Mouse (Mus musculus) midbrain, embryonic 13.5 days (tissue): ENCODE measurements around the gene Rnf151. TPM values are rescaled to one million over a fixed set of nuclear protein-coding genes. Genes with fewer than 3 reads are reported as not detected.
"Not testable (repeated sequence)": the region's sequence is repeated elsewhere in the genome, so short reads cannot be mapped to it uniquely, and the experiment has no call there.

Experiments
- ATAC-seq: fragments of 200-750 bp; cut with Nextera tagmentation; 2 replicates; pipeline ENCODE4 v1.8.0; 2017; ENCODE audit warnings: mild to moderate bottlenecking, moderate TSS enrichment, moderate library complexity
- H3K27ac ChIP-seq: fragments of 300-500 bp; sonication (generic); 2 replicates; pipeline ENCODE4 v1.5.1; 2015; ENCODE audit warnings: inconsistent platforms, mild to moderate bottlenecking, moderate library complexity
- H3K27me3 ChIP-seq: fragments of 300-500 bp; sonication (generic); 2 replicates; pipeline ENCODE4 v1.6.1; 2015; ENCODE audit warnings: mild to moderate bottlenecking, inconsistent platforms
- H3K36me3 ChIP-seq: fragments of 300-500 bp; sonication (generic); 2 replicates; pipeline ENCODE4 v1.6.1; 2015; ENCODE audit warnings: mild to moderate bottlenecking, inconsistent platforms
- H3K4me1 ChIP-seq: fragments of 300-500 bp; sonication (generic); replicated peaks from 2 replicates; pipeline ENCODE4 v1.6.1; 2015; ENCODE audit warnings: inconsistent platforms
- H3K4me2 ChIP-seq: fragments of 300-500 bp; sonication (generic); replicated peaks from 2 replicates; pipeline ENCODE4 v1.6.1; 2015; ENCODE audit warnings: moderate library complexity, mild to moderate bottlenecking, inconsistent platforms
- H3K4me3 ChIP-seq: fragments of 300-500 bp; sonication (generic); replicated peaks from 2 replicates; pipeline ENCODE4 v1.5.1; 2015; ENCODE audit warnings: mild to moderate bottlenecking, inconsistent platforms
- H3K9ac ChIP-seq: fragments of 300-500 bp; sonication (generic); replicated peaks from 2 replicates; pipeline ENCODE4 v1.6.1; 2015; ENCODE audit warnings: mild to moderate bottlenecking, inconsistent platforms
- H3K9me3 ChIP-seq: fragments of 300-500 bp; sonication (generic); 2 replicates; pipeline ENCODE4 v1.6.1; 2016; ENCODE audit warnings: mild to moderate bottlenecking, inconsistent platforms
- WGBS: fragments of 180-500 bp; shearing (Covaris S2); methylation state at CpG from one replicate; pipeline ENCODE4 v1.1.7; 2015; 5-methylcytosine and 5-hydroxymethylcytosine counted together
- polyA plus RNA-seq: library from polyadenylated mRNA; unstranded; fragments of >200 nt; fragmentation: Nextera tagmentation; extraction: Ambion mirVana; gene quantifications from 2 replicates; pipeline ENCODE4 v1.2.1, GENCODE M21; 2015

Gene Rnf151
- polyA plus RNA-seq, 1 experiment from 2014 or later: not detected

DNA sequence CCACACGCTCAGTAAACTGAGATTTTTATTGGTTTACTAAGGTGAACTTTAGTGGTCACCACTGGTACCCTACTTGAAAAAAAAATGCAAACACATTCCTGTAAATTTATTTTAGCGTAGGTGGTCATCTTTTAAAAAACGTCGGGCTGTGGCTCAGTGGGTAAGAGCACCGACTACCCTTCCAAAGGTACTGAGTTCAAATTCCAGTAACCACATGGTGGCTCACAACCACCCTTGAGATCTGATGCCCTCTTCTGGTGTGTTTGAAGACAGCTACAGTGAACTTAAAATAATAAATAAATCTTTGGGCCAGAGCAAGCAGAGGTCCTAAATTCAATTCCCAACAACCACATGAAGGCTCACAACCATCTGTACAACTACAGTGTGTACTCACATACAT is 1.1 kb upstream of the Rnf151 start:
- H3K9me3 ChIP-seq, ATAC-seq, H3K27me3 ChIP-seq, H3K27ac ChIP-seq: not testable (repeated sequence)
- peak overlapping the region; percentile 88 for H3K4me3 ChIP-seq
- peak overlapping the region; percentile 82 for H3K4me2 ChIP-seq
- H3K4me1 ChIP-seq: peaks cover 41% of the 10 kb centered on the region
- peaks cover 37% of the 10 kb centered on the region for H3K36me3 ChIP-seq
- peak overlapping the region; percentile 92 for H3K9ac ChIP-seq
- 67% methylated on average over 5 of the region's 5 CpGs for WGBS

- no peak overlapping the region; the same call in 1 of the 2 replicates for H3K9ac ChIP-seq
- 93% methylated on average over 15 of the region's 15 CpGs for WGBS
- H3K4me2 ChIP-seq: no peak overlapping the region
- no peaks in the 10 kb centered on the region for H3K27me3 ChIP-seq
- H3K27ac ChIP-seq: no peak overlapping the region
- no peaks in the 10 kb centered on the region for H3K9me3 ChIP-seq
- H3K36me3 ChIP-seq: peaks cover 22% of the 10 kb centered on the region
- no peak for ATAC-seq
- H3K4me3 ChIP-seq: no peak overlapping the region
- H3K4me1 ChIP-seq: peaks cover 14% of the 10 kb centered on the region
Measured at GRCm38 (mm10) chr17:24716166-24716682, 1.6 kb downstream of the Rnf151 start.

- WGBS: 19% methylated on average over 6 of the region's 6 CpGs
- H3K27me3 ChIP-seq: no peaks in the 10 kb centered on the region
- no peak for ATAC-seq
Measured at GRCm38 (mm10) chr17:24715556-24715955, 2.3 kb downstream of the Rnf151 start.

GRCm38 (mm10) chr17:24708646-24709045 is 9.2 kb downstream of the Rnf151 start:
- Histone ChIP-seq H3K27me3 (no peaks in the 10 kb centered on the region), H3K4me3 (no peak overlapping the region), H3K9ac (no peak overlapping the region), H3K4me1 (peaks cover 19% of the 10 kb centered on the region), H3K9me3 (no peaks in the 10 kb centered on the region), H3K27ac (no peak overlapping the region), H3K4me2 (peak overlapping the region; percentile 89; the same call in 1 of the 2 replicates), H3K36me3 (peaks cover 20% of the 10 kb centered on the region)
- WGBS: 36% methylated on average over 2 of the region's 2 CpGs
- no peak for ATAC-seq

More at GRCm38 (mm10) chr17:24715556-24715955, 2.3 kb downstream of the Rnf151 start:
- Histone ChIP-seq H3K9me3 (no peaks in the 10 kb centered on the region), H3K4me2 (no peak overlapping the region), H3K9ac (no peak overlapping the region), H3K4me1 (peaks cover 9% of the 10 kb centered on the region), H3K27ac (no peak overlapping the region), H3K4me3 (no peak overlapping the region), H3K36me3 (peaks cover 21% of the 10 kb centered on the region)

- peak overlapping the region; percentile 89 for H3K4me2 ChIP-seq
- ATAC-seq: peak; percentile 72
- no peaks in the 10 kb centered on the region for H3K27me3 ChIP-seq
- H3K27ac ChIP-seq: peak overlapping the region; percentile 70
- peaks cover 24% of the 10 kb centered on the region for H3K36me3 ChIP-seq
- H3K9ac ChIP-seq: peak overlapping the region; percentile 71
- 6% methylated on average over 24 of the region's 24 CpGs for WGBS
- peak overlapping the region; percentile 64 for H3K4me3 ChIP-seq
- peaks cover 19% of the 10 kb centered on the region for H3K4me1 ChIP-seq
- H3K9me3 ChIP-seq: no peaks in the 10 kb centered on the region
Measured at GRCm38 (mm10) chr17:24707801-24708425, 9.9 kb downstream of the Rnf151 start.

DNA sequence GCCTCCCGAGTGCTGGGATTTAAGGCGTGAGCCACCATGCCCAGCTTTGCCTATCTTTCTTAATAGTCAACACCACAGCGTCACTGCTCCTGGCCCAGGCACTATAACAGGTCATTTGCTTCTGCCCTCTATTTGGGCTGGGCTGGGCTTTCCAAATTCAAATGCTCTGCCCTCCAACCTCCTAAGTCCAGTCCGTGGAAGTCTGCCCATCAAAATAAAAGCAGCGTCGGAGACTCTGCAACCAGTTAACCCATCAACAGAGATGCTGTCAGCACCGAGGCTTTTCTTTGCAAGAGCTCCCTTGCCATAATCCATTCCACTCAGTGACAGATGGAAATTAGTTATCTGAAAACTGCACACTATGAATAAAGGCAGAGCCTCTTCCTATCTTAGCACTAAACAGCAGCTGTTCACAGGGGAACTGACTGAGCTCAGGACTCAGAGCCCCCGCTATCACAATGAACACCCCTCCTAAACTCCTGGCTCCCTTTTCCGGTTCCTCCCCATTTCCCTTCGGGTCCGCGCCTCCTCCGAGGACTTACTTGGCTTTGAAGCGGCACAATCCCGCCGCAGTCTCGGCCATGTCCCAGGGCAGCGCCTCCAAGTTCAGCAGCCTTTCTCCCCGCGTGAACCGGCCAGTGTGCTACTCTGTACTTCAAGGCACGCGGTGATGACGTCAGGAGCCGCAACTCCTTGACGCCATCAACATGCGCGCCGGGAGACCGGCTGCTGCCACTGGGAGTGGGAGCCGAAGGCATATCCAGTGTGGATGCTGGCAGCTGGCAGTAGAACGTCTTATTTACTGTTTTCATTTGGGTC is 10.7 kb downstream of the Rnf151 start, which contains the start of gene Tbl3:
Gene Tbl3 (minus strand): TSS at position 679 of the 819 bp plus-strand sequence.
- H3K4me3 ChIP-seq: peak within 1 kb of the TSS; percentile 64
- peaks cover 32% of the 10 kb centered on the region for H3K36me3 ChIP-seq
- 4% methylated on average over 32 of the region's 32 CpGs for WGBS
- no peaks in the 10 kb centered on the region for H3K27me3 ChIP-seq
- no peaks in the 10 kb centered on the region for H3K9me3 ChIP-seq
- H3K9ac ChIP-seq: peak within 1 kb of the TSS; percentile 71
- H3K4me2 ChIP-seq: peak within 1 kb of the TSS; percentile 89
- H3K4me1 ChIP-seq: peaks cover 19% of the 10 kb centered on the region
- peak; percentile 92 for ATAC-seq
- peak within 1 kb of the TSS; percentile 70 for H3K27ac ChIP-seq

DNA sequence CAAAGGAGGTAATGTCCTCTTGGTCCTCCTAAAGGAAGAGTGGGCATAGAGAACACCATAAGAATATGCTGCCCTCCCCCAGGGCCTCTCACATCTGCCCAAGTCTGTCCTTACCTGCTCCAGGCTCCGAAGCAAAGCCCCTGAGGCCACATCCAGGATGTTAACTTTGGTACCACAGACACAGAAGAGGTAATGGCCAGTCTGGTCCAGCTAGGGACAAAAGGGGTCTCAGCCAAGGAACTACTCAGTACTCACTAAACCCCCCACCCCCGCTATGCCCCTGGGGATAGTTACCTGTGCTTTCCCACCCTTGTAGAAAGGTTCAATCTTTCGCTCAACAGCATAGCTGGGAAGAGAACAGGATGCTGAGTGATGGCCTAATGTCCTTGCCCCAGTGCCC is 12.0 kb downstream of the Rnf151 start:
- Histone ChIP-seq H3K27me3 (no peaks in the 10 kb centered on the region), H3K4me3 (no peak overlapping the region), H3K36me3 (peaks cover 45% of the 10 kb centered on the region), H3K4me2 (no peak overlapping the region), H3K4me1 (peaks cover 19% of the 10 kb centered on the region), H3K9me3 (no peaks in the 10 kb centered on the region), H3K27ac (no peak overlapping the region), H3K9ac (no peak overlapping the region)
- WGBS: 89% methylated on average over 3 of the region's 3 CpGs
- no peak for ATAC-seq

- Histone ChIP-seq H3K9me3 (no peaks in the 10 kb centered on the region), H3K27me3 (no peaks in the 10 kb centered on the region; the same call in 1 of the 2 replicates), H3K4me2 (no peak overlapping the region), H3K4me1 (peaks cover 15% of the 10 kb centered on the region), H3K27ac (no peak overlapping the region), H3K4me3 (no peak overlapping the region), H3K36me3 (peaks cover 61% of the 10 kb centered on the region), H3K9ac (no peak overlapping the region)
- no peak for ATAC-seq
- 92% methylated on average over 9 of the region's 9 CpGs for WGBS
Measured at GRCm38 (mm10) chr17:24701251-24701650, 16.6 kb downstream of the Rnf151 start.

DNA sequence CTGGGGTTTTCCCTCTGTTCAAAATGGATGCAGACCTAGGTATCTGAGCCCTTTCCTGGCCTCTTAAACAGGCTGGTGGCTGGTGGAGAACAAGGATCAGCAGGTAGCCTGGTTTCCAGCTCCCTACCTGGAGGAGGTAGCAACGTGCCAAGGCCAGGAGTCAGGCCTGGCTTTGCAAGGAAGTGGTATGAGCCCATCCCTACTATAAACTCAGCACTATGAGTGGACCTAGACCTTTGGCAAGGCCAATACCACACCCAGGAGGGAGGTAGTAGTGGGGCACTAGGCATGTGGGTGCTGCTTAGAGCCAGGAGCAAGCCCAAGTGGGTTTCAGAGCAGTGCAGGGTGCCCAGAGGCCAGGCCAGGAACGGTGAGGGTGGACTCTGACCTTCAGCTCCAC is 18.4 kb downstream of the Rnf151 start:
- Histone ChIP-seq H3K4me2 (no peak overlapping the region), H3K4me3 (no peak overlapping the region), H3K9me3 (no peaks in the 10 kb centered on the region), H3K27me3 (no peaks in the 10 kb centered on the region; the same call in 1 of the 2 replicates), H3K36me3 (peaks cover 49% of the 10 kb centered on the region), H3K27ac (no peak overlapping the region), H3K9ac (no peak overlapping the region), H3K4me1 (peaks cover 20% of the 10 kb centered on the region)
- ATAC-seq: no peak
- WGBS: 85% methylated on average over 2 of the region's 2 CpGs

DNA sequence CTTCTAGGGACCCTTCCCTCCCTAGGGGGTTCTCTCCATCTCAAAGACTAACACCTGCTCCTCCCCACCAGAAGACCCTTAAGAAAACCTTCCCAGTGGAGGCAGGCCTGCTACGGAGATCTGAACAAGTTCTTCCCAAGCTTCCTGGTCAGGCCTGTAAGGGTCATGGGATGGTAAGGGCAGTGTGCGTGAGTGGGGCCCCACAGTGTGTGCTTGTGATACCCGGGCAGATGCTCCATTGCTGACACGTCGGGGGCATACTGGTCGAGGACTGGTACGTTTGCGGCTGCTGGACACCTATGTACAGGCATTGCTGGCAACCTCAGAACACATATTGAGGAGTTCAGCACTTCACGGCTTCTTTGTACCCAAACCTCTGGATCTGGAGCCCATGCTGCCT is 19.1 kb downstream of the Rnf151 start:
- Histone ChIP-seq H3K9ac (0 out of 2 replicates have a peak overlapping the region, but pooled peaks have one; percentile 19), H3K4me2 (no peak overlapping the region), H3K27ac (no peak overlapping the region), H3K27me3 (no peaks in the 10 kb centered on the region; the same call in 1 of the 2 replicates), H3K36me3 (peaks cover 42% of the 10 kb centered on the region), H3K4me1 (peaks cover 24% of the 10 kb centered on the region), H3K4me3 (no peak overlapping the region), H3K9me3 (no peaks in the 10 kb centered on the region)
- ATAC-seq: no peak
- WGBS: 68% methylated on average over 9 of the region's 9 CpGs

DNA sequence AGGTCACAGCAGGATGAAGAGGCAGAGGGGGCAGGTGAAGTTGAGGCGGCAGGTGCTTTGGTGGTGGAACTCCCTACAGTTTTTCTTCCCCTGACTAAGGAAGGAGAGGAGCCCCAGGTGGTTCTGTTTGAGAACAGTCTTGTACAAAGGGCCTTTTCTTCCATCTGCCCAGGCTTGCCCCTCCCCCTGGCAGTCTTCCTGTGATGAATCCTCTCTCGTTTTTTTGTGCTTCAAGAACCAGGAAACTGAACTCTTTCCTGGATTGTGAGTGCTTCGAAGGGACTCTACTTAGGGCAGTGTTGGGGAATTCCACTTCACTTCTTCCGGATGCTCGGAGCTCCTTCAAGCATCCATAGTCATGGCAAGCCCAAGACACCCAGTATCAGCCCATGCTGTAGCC is 19.9 kb downstream of the Rnf151 start:
- H3K9ac ChIP-seq: no peak overlapping the region
- H3K27ac ChIP-seq: no peak overlapping the region
- 22% methylated on average over 5 of the region's 5 CpGs for WGBS
- no peak for ATAC-seq
- H3K4me3 ChIP-seq: no peak overlapping the region
- peaks cover 24% of the 10 kb centered on the region for H3K4me1 ChIP-seq
- H3K27me3 ChIP-seq: no peaks in the 10 kb centered on the region; the same call in 1 of the 2 replicates
- H3K9me3 ChIP-seq: no peaks in the 10 kb centered on the region
- no peak overlapping the region for H3K4me2 ChIP-seq
- peaks cover 42% of the 10 kb centered on the region for H3K36me3 ChIP-seq
